Mouse (Mus musculus): ENCODE results near the gene Anks1. TPM values are rescaled to one million over a fixed set of nuclear protein-coding genes. Genes with fewer than 3 reads are reported as not detected.

The Anks1 gene
- total RNA-seq, 2 experiments from 2014 or later = 34.5 to 42.9 TPM

Other genes with a start within 250 kb of the Anks1 start
- not detected for gene Spdef, start 180.4 kb upstream of the Anks1 start, total RNA-seq (2021)
- 100 to 1,000 TPM; 173 to 183 TPM for gene D17Wsu92e, start 88.7 kb upstream of the Anks1 start, total RNA-seq (2021)
- 10 to 100 TPM; 61.5 TPM for gene Snrpc, start 71.2 kb upstream of the Anks1 start, total RNA-seq (2021)
- gene Uhrf1bp1, start 52.9 kb upstream of the Anks1 start, total RNA-seq (2021) = 10 to 100 TPM; 16.3 to 16.5 TPM
- 10 to 100 TPM; 34.8 to 39.3 TPM for gene Taf11, start 538 bp downstream of the Anks1 start, total RNA-seq (2021)
- gene Tcp11, start 171.3 kb downstream of the Anks1 start, total RNA-seq (2021) = 1 to 10 TPM; 1.2 to 1.3 TPM
- 1 to 10 TPM; 1.0 to 1.1 TPM for gene Scube3, start 232.8 kb downstream of the Anks1 start, total RNA-seq (2021)

Data from layer of hippocampus, postnatal 25 days (tissue).